Mouse (Mus musculus) thymus, adult 18-20 months (tissue): ENCODE measurements around the gene Trpc3.
A peak's percentile ranks its signal among the peaks of the same experiment; 100 is the strongest.
"Not testable (repeated sequence)": the region's sequence is repeated elsewhere in the genome, so short reads cannot be mapped to it uniquely, and the experiment has no call there.

Experiments used
- DNase-seq, 2 experiments: peaks; one replicate each; pipeline ENCODE4 v3.0.0; 2022; ENCODE audit warnings: mixed read lengths in 2 of 2

The Trpc3 gene

DNA sequence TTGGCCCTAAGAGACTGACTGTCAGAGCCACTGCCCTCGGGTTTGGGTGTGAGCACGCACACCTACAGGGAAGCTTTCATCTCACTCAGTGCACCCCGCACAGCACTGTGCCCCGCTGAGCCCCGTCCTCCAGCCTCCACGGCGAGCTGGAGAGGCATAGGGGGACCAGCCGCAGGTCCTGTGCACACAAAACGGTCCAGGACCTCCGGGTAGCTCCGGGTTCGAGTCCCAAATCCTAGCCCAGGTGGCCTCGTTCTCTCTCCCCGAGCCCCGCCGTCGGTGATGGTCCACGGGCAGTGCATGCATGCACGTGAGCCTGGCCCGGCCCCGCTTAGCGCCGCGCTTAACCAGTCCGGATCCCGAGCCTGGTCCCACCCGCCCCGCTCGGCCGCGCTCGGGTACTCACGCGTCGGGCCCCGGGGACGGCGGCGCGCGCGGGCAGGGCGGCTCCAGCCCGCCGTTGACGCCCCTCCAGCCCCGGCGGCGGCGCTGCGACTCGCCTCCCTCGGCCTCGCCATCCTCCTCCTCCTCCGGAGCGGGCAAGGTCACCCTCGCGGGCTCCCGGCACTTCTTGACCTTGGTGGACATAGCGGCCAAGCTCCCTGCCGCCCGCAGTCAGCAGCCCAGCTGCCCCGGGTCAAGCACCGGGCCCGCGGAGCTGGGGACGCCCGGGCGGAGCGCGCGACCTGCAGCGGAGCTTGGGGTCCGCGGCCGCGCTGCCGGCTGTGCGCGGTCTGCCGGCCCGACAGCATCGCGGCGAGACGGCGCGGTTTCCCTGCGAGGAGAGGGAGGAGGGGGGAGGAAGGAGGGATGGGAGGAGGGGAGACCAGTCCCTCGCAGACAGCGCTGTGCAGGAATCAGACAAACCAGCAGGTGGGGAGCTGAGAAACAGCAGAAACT is at the start of gene Trpc3:
Gene Trpc3 (minus strand): TSS at position 776 of the 900 bp plus-strand sequence.
- peak in 1 of 2 experiments; percentile 1 for DNase-seq

DNA sequence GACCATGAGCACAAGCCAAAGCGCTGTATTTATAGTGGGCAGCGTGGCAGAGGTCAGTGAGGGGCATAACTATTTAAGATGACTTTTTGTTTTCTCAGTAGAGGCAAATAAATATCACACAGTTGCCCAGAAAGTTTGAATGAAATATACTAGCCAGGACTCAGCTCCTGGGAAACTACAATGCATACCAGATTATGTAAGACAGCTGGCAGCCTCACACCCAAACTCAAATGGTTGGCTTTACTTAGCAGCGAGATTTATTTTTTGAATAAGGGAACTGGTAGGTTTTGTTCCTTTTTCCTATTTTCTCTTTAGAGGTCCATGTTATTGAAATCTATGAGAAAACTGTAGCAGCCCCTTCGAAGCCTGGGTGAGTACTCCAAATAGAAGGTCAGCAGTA is 48.1 kb upstream of the Trpc3 start:
- no peak for DNase-seq

DNA sequence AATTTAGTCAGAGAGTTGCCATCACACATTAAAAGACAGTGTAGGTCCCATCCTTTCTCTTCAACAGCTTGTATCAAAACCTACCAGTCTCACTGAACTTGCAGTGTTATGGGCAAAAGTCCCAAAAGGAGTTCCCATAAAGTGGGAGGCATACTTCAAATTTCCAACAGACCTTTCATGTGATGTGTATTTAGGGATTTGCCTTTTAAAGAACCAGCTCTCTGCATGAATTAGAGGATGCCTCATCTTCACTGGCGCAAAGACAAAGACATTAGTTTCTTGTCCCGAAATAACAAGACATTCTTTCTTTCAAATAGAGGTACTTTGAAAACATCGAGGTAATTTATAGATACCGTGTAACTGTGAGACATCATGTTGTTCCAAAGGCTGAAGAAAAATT is 43.1 kb upstream of the Trpc3 start:
- DNase-seq: no peak

DNA sequence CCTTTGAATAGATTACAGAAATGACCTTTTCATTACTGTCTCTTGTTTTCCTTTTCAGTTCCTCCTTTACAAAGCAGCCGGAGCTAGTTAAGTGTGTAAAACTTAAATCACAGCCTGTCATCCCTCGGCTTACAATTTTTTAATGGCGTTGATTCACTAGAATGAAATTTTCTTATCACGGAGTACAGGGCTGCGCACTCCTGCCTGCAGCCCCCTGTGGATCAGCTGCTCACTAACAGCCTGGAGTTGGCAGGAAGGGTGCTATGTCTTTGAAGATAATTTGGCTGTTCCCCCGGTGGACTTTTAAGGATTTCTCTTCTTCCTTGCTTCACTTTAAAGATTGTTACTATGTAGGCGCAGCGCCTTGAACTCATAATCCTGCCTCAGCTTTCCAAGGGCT is 36.6 kb upstream of the Trpc3 start:
- no peak for DNase-seq

- DNase-seq: no peak
Observed at GRCm38 (mm10) chr3:36721850-36722249, 31.9 kb upstream of the Trpc3 start.

GRCm38 (mm10) chr3:36709521-36709920 is 19.6 kb upstream of the Trpc3 start:
- no peak for DNase-seq

GRCm38 (mm10) chr3:36690292-36690650 is 304 bp upstream of the Trpc3 start:
- DNase-seq: no peak

DNA sequence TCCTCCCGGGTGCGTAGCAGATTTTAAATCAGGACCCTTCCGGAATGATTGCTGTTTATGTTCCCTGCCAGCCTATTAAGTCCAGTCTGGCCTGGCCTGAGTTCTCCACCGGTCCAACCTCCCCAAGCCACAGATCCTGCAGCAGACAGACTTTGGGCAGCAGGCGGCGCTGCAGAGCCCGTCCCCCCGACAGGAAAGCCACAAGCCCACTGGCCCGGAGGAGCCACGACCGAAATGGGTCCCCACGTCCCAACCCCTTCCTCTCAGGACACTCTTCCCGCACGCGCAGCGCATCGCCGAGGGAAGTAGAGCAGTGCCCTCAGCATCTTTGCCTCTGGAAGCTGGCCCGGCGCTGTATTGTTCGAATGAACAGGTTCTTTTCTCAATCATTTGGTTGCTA is 1.1 kb downstream of the Trpc3 start:
- peak; percentile 13 to 31 for DNase-seq

DNA sequence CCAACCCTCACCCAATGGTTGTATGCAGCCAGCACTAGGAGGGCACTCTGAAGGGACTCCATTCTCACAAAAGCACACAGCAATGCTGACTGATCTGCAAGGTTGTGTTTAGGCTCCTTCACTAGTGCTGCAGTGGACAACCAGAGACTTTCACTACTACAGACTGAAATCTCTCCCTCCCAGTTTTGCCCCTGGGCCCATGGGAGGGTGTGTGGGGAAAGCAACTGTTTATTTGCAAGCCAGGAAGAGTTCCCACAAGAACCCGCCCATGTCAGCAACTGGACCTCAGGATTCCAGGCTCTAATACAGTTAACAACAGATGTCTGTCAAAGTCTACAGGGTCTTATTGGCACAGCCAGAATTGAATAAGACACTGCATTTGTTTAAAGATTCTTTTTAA is 14.1 kb downstream of the Trpc3 start:
- DNase-seq: no peak

DNA sequence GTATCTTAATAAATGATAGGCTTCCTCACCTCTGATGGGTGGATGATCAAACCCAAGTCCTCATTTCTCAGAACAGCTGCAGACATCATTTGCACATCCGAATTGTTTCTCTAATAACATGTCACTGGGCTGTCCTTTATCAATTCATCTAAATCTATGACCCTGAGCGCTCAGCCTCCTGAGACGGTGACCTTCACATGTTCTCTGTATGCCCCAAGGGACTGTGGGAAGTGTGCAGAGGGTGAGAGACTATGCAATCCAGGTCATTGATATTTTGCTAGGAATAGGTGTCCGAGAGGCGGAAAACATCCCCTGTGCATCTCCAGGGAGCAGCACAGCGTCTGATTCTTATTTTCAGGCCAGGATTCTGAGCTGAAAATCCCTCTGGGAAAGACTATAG is 22.2 kb downstream of the Trpc3 start:
- no peak for DNase-seq

DNA sequence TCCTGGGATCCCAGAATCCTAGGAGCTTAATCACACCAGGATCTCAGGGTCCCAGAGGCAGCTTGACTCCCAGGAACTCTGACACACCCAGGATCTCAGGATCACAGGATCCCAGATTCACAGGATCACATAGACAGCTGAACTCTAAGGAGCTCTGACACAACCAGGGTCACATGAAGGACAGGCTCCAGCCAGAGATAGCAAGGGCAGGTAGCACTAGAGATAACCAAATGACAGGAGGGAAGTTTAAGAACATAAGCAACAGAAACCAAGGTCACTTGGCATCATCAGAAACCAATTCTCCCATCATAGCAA is 44.8 kb downstream of the Trpc3 start:
- DNase-seq: not testable (repeated sequence)

DNA sequence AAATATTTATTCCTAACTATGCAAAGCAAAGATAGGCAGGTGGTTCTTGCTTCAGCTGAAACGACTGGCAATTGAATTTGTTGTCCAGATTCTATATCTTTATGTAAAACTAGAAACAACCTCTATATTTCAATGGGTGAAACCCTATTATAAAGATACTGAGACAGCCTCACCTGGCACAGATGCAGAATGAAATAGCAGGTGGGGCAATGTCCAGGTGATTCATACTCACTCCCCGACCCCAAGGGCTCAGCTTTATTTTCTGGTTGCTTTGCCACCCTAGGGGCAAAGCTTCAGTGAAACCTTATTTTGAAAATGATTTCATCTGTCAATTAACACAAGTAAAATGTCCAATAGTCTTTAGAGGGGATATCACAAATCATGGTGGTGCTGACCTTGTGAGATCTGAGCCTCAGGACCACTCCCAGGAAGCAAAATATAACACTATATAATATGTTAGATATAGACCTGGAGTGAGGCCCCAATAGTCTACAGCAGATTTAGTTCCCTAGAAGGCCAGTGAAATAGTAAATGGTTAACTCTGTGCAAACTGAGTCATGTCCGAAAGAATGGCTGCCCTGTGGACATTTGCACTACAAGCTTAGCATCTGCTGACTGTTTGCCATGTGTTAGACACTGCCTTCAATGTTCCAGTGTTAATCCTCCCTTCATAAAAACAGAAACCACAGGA is 45.3 kb downstream of the Trpc3 start:
- DNase-seq: no peak

- no peak for DNase-seq
Observed at GRCm38 (mm10) chr3:36643354-36643753, 46.6 kb downstream of the Trpc3 start.

DNA sequence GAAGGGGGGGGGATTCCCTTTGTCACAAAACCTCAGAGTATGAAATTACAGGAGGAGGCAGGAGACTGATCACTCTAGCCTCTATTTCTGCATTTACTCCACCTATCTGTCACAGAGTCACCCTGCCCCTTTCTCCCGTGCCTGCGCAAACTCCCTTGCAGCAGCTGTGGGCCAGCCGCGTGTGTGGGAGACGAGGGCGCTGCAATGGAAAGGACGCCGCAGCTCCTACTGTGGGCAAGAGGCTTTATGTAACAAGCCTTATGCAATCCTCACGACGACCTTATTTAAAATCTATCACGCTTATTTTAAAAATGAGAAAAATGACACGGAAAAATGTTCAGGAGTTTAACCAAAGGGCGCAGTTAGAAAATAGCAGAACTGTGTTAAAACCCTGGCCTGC is 47.2 kb downstream of the Trpc3 start:
- no peak for DNase-seq

- DNase-seq: no peak
Observed at GRCm38 (mm10) chr3:36640787-36641186, 49.2 kb downstream of the Trpc3 start.

- no peak for DNase-seq
Observed at GRCm38 (mm10) chr3:36635449-36635848, 54.5 kb downstream of the Trpc3 start.

DNA sequence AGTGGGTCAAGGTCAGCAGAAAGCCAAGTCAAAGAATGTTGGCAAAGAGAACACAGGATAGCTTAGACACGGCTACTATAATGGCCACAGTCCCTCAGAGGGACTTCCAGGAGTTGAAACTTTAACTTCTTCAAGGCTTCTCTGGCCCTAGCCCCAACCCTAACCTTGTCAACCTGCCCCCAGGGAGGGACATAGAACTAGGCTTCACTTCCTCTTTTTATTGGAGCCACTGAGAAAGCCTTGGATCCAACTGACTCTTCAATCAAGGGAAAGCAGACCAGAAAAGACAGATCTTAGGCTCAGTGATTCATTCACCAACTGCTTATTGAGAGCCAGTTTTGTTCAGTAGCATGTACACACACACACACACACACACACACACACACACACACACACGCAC is 63.2 kb downstream of the Trpc3 start:
- DNase-seq: no peak

- no peak for DNase-seq
Observed at GRCm38 (mm10) chr3:36618181-36618580, 71.8 kb downstream of the Trpc3 start.

GRCm38 (mm10) chr3:36613908-36614255 is 76.1 kb downstream of the Trpc3 start:
- DNase-seq: no peak

DNA sequence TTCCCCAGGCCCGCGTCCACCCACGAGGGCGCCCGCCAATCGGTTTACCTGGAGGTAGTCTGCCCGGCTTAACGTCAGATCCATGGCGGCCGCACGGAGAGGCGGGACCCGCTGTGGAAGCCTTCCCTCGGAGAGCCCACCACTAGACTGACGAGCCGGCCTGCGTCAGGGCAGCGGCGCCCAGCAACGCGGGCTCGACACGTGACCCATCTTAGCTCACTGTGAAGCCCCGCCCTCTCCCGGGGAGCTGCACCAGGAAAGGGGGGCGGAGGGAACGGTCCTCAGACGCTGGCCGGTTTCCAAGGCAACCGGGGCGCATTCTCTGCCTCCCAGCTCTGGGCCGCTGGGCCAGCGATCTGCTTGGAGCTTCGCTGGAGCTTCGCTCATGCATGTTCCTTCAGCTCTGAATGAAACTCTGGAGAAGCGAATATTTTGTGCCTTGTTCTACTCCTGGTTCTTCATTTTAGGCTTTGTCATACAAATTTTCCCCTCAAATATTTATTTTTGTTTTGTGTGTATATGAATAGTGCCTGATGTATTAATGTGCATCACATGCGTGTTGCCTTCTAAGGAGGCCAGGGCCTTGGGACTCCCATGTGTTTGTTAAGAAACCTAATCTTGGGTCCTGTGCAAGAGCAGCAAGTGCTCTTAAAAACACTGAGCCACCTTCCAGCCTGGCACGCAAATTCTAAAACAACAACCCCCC is 76.6 kb downstream of the Trpc3 start, which contains the start of gene Bbs7:
Gene Bbs7 (minus strand): TSS at position 276 of the 706 bp plus-strand sequence.
- peak; percentile 85 for DNase-seq

GRCm38 (mm10) chr3:36612687-36613086 is 77.3 kb downstream of the Trpc3 start:
- no peak for DNase-seq

DNA sequence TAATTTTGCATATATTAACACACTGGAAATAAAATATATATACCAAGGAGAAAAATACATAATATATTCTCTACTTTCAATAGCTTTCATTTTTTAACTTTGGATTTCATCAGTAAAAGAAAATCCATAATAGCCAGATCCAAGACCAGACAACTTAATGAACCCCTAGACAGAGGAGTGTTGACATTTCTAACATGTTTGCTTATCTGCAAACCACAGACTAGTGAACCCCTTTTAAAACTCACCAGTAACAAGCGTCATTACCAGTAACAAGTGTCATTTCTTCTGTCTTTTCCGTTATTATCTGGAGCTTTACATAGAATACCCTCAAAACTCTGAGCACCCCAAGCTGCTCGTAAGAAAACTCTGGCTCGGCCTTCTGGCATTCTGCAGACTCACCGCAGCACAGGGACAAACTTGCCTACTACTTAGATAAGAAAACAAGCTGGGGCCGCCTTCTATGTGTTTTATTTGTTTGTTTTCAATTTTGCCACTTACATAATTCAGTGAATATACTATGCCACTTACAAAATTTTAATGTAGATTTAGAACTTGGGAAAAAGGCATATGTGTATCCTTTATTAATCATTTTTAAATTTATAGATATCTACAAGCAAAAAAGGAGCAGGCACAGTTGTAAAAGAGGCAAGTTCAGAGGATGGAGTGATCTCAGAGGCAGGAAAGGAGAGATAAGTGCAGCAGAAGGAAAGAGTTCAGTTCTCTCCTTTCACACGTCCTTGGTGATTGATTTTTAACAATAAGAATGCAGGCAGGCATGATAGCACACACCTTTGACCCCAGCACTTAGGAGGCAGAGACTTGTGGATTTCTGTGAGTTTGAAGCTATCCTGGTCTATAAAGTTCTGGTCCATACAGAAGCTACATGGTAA is 83.8 kb downstream of the Trpc3 start:
- DNase-seq: no peak

GRCm38 (mm10) chr3:36599773-36600172 is 90.2 kb downstream of the Trpc3 start:
- not testable (repeated sequence) for DNase-seq
